Mouse (Mus musculus) left cerebral cortex, postnatal 25 days (tissue): ENCODE measurements at regions not wholly inside any gene's neighbourhood (a gene's known extent, or its start where the extent isn't known, plus 50 kb on each side); places are given as distances from the start of the nearest gene placed in this dataset.
A peak's percentile ranks its signal among the peaks of the same experiment; 100 is the strongest.
"Not testable (repeated sequence)": the region's sequence is repeated elsewhere in the genome, so short reads cannot be mapped to it uniquely, and the experiment has no call there.

Experiments used
- DNase-seq, 2 experiments: peaks; one replicate each; pipeline ENCODE4 v3.0.0; 2022; ENCODE audit warnings: low spot score in 2 of 2, mixed read lengths in 1 of 2
- intact Hi-C: fragments of 180-260 bp; cut with DNase I; formaldehyde crosslinking; loops from one replicate; pipeline ENCODE4 v1.15.1; 2025

- intact Hi-C loops, result no loop called here
- DNase-seq, result no peak
Measured at GRCm38 (mm10) chr2:39420696-39421095, 194.4 kb upstream of the Ppp6c start.

DNA sequence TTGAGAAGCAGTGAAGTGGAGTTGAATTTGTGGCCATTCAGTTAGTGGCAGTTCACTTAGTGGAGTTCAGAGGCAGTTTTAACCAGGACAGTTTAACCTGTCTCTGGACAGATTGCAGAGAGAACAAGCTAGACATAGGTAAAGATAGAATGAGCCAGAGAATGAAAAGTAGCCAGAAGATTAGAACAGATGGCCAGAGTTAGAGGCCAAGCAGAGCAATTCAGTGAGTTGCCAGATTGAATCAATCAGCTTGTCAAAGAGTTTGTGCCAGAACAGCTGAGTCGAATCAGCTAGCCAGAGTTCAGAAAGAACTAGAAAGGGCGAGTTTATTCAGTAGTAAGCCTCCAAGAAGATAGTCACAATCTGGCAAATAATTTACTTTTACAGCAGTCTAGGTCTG, 174.1 kb upstream of the Ppp6c start:
- DNase-seq, result no peak
- intact Hi-C loops, result no loop called here

DNA sequence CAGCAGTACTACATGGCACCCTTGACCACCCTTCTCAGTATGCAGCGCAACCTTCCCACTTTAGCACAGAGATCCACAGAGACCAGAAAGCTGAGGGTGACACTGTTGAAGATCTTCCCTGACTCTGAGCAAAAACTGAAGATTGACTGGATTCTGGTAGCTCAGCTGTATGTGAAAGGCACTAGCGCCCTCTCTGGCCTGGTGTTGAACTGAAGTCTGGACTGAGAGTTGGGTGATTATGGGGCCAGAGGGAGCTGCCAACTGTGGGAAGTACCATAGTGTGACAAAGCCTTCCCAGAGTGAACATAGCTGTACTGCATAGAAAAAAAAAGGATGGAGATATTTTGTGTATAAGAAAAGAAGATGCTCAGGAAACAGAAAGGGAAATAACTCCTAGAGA, 173.3 kb upstream of the Ppp6c start:
- intact Hi-C loops, result no loop called here
- no peak for DNase-seq

- peak in 1 of 2 experiments; percentile 20 for DNase-seq
- intact Hi-C loops, result no loop called here
Measured at GRCm38 (mm10) chr2:39394643-39395042, 168.4 kb upstream of the Ppp6c start.

GRCm38 (mm10) chr2:39377264-39377663, 151.0 kb upstream of the Ppp6c start:
- no peak for DNase-seq
- intact Hi-C loops, result no loop called here

DNA sequence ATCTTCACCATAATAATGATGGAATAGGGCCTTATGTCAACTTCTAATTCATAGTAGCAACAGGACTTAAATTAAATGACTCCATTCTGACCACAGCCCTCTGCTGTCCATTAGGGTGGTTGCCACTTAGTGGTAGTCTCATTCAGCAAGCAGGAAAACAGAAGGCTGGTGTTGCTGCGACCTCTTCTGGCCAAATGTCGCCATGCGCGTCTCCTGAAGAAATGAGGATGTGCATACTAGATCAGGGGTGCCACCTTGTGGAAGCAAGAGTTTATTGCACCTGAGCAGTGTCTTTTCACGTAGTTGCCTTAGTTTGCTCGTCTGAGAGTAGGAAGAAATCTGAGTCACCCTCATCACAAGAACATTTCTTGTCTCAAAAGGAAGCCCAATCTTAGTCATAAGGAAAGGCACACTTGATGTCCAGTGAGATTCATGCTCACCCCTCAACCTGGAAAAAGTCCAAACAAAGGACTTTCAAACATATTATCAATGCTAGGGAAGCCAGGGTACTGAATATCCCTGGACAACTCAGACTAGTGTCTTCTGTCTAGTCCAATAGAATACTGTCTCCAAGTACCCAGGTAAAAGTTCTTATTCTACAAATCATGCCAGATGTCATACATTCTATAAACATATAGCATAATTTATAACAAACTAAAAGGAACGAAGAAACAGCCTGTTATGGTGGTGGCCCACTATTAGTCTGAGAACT, 147.0 kb upstream of the Ppp6c start:
- peak; percentile 92 to 98 for DNase-seq
- intact Hi-C loops, result loop anchor here (5.0 kb wide), 1 partner anchor 96 kb away; no protein-coding TSS in a partner anchor

GRCm38 (mm10) chr2:39344207-39344606, 118.0 kb upstream of the Ppp6c start:
- intact Hi-C loops, result no loop called here
- DNase-seq, result no peak

DNA sequence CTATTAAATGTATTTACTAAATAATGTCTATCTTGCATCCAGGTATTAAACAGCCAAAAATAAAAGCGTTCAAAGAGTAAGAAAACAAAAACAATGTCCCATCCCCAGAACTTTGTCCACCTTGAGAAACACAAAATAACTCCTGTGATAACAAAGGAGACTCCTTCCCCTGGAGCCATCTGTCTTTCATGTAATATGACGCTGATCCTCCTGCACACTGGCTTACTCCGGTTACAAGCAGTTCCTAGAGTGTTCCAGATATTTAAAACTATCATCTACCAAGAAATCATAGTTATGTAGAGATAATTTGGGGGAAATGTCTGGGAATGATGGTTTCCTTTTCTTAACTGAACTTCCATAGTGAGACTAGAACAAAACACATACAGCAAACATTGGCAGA, 114.2 kb upstream of the Ppp6c start:
- intact Hi-C loops, result no loop called here
- DNase-seq, result no peak

DNA sequence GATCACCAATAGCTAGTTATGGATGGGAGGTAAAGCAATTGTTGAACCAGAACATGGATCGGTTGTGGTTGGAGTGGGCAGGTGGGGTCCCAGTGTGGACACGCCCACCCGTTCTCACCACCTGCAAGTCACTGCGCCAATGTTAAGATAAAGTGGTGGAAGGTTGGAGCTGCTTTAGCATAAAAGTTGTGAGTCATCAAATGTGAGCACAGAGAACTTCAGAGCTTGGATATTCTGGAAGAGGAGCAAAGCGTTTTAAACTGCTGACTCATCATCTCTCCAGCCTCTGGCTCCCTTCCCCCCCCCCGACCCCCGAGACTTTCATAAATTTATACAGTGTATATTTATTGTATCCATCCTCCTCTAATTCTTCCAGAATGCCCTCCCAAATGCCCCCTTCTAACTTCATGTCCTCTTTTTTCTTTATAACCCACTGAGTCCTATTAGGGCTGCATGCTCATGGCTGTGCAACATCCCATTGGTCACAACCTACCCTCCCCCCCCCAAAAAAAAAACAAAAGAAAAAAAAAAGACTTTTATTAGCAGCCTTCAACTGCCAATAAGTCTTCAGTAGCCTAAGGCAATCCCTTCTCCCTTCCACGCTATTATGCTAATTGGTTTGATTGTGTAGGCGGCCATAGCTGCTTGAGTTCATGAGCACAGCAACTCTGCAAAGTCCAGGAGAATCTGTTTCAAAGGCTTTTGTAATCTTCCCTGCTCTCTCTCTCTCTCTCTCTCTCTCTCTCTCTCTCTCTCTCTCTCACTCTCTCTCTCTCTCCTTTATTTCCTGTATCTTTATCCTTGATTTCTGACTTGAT, 112.8 kb upstream of the Ppp6c start:
- intact Hi-C loops, result no loop called here
- peak in 1 of 2 experiments; percentile 4 for DNase-seq

DNA sequence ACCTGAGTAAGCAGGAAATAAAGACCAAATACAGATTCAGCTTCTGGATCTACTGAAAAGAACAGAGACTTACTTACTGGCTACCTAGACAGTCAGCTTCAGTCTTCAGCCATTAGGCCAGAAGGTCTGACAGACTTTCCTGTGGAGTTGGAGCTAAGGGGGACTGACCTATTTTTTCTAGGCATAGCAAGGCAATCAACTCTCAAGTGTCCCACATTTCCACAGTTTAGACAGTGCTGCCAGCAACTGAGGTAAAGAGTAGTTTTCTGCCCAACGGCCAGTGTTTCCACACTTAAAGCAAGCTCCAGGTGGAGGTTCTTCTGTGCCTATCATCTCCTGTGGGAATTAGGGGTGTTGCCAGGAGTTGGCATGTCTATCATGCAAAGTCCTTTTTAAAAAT, 111.3 kb upstream of the Ppp6c start:
- intact Hi-C loops, result no loop called here
- no peak for DNase-seq

- intact Hi-C loops, result no loop called here
Measured at GRCm38 (mm10) chr2:39325715-39326493, 99.7 kb upstream of the Ppp6c start.

GRCm38 (mm10) chr2:39325122-39325521, 98.9 kb upstream of the Ppp6c start:
- DNase-seq, intact Hi-C loops: not testable (repeated sequence)

More at GRCm38 (mm10) chr2:39325715-39326493, 99.7 kb upstream of the Ppp6c start:
- DNase-seq, result no peak

- no peak for DNase-seq
Measured at GRCm38 (mm10) chr2:39299798-39300382, 73.6 kb upstream of the Ppp6c start.

GRCm38 (mm10) chr2:39299290-39299689, 73.0 kb upstream of the Ppp6c start:
- intact Hi-C loops, result no loop called here
- DNase-seq, result peak in 1 of 2 experiments; percentile 3

More at GRCm38 (mm10) chr2:39299798-39300382, 73.6 kb upstream of the Ppp6c start:
- intact Hi-C loops, result no loop called here

DNA sequence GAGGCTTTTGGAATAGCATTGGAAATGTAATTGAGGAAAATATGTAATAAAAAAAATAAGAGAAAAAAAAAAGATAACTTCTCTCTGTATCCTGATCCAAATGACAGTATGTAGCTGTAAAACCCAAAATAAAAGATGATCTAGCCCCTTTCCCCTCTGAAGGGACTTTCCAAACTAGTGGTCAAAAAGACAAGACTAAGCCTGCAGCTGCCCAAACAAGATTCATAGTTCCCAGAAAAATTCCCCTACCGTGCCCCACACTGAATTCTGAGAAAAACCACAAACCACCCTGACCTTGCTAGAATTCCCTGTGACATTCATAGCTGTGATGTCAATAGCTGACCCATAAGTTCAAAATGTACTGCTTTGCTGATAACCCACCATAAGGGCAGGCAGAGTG, 69.2 kb upstream of the Ppp6c start:
- no peak for DNase-seq
- intact Hi-C loops, result no loop called here

GRCm38 (mm10) chr2:39278218-39278617, 52.0 kb upstream of the Ppp6c start:
- DNase-seq, result peak; percentile 3 to 30
- intact Hi-C loops, result loop anchor here (5.0 kb wide), 1 partner anchor 94 kb away; no protein-coding TSS in a partner anchor
